Mouse (Mus musculus) embryonic fibroblast, embryonic 13.5 days (primary cell): ENCODE results near the gene Mfsd2a.

Experiments used
- CTCF ChIP-seq: IDR thresholded peaks from 2 replicates; pipeline ENCODE4 v1.5.1; 2011; ENCODE audit warnings: mild to moderate bottlenecking, control low read depth, low read length, moderate library complexity, borderline replicate concordance; ENCODE audit not compliant: insufficient read depth
- POLR2A ChIP-seq: IDR thresholded peaks from 2 replicates; pipeline ENCODE4 v1.6.1; 2011; ENCODE audit warnings: low read depth, mild to moderate bottlenecking, control low read depth, low read length, moderate library complexity

DNA sequence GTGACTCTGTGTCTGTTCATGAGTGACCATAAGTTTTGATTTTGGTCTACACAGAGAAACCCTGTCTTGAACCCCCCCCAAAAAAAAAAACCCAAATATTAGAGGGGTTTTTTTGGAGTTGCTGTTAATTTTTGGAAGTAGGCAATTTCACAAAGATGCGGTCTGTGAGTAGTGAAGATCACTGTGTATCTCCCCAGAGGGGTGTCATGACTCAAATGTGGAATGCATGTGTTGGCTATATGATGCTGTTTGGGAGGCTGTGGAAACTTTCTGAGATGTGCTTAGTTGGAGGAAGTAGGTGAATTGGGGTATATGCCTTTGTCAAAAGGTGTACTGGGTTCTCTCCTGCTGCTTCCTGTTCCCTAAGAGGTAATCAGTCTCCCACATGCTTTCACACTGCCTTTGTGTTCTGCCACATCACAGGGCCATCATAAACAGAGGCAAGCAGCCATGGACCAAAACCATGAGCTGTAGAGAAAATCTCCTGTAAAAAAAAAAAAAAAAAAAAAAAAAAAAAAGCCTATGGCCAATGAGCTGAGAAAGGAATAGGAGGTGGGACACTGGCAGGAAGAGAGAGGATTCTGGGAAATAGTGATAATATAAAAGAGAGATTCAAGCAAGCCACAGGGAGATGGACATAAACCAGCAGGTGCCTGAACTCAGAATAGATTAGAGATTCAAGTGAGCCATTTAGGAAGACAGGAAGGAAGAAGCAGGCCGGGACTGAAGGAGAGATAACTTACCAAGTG, 21.8 kb downstream of the Mfsd2a start:
- TF ChIP-seq CTCF (no peak), POLR2A (no peak)
